Comparison of ENCODE assay signal across 7 mouse cellular contexts in the genomic region with DNA sequence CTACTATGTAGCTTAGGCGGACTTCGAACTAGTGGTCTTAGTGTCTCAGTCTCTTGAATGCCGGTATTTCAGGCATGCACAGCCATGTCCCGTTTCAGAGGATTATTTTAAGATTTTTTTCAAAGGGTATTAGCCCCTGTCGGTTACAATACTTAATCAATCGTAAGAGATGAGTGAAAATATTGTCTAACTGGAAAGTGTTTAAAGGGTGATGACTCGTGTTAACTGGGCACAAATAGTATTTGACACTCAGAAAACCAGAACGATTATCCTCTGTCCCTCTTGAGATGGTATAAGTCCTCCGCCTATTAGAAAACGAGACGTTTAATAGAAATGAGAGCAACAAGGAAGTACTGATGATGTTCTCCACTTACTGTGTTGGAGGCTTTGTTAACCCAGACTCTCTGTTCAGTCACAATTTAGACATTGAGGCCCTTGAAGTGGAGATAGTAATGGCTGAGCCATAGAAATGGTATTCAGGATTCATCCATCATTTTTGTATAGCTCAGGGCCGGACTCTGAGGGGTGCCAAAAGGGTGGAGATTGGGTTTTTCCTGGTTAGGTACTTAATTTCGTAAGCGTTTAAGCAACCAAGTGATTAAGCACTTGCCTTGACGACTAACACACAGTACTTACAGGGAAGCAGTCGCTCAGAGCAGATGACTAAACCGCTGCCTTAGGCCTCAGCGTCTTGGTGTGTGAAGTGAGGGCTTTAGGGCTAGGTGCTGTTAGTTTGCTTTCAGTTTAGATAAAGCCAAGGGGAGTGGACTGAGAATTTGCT. TPM values are rescaled to one million over a fixed set of nuclear protein-coding genes. Genes with fewer than 3 reads are reported as not detected.
DNase-seq lines count a peak whose midpoint lies in the region; ATAC-seq and TF ChIP-seq lines count a peak whose summit lies in the region.

No protein-coding gene starts in this region.

- H3K27me3 ChIP-seq in MEL (ENCODE audit: control insufficient read depth in 1 of 2, insufficient read depth in 2 of 2, low read length in 2 of 2): no peaks in the 10 kb centered on the region
- no peaks in the 10 kb centered on the region for H3K27me3 ChIP-seq in embryonic facial prominence, embryonic 15.5 days
- H3K27me3 ChIP-seq in stomach, postnatal 0 days (ENCODE audit: control insufficient read depth, insufficient read depth, low read length): no peaks in the 10 kb centered on the region

- no peak for TF ChIP-seq RAD21 in MEL (IDR thresholded peaks at IDR 0.05; ENCODE audit: low read depth, low read length)

- no peak for TF ChIP-seq CTCF in MEL (IDR thresholded peaks at IDR 0.05 in 2 of 3, conservative IDR thresholded peaks at IDR 0.05 in 1 of 3; ENCODE audit: control insufficient read depth in 1 of 3, insufficient read depth in 1 of 3, low read depth in 2 of 3, low read length in 3 of 3, poor library complexity in 1 of 3, severe bottlenecking in 1 of 3)
- TF ChIP-seq CTCF in stomach, postnatal 0 days (IDR thresholded peaks at IDR 0.05; ENCODE audit: low read depth): no peak

- DNase-seq in A20 (ENCODE audit: low read depth, low spot score) (peak; percentile 71), MEL (ENCODE audit: low read depth, low spot score) (peak; percentile 77)
- peak; percentile 68 for DNase-seq in induced T-regulatory cell, adult 2 months (ENCODE audit: low read depth)
- peak; percentile 33 for DNase-seq in lung, postnatal 14 days
- DNase-seq in stomach, postnatal 0 days (ENCODE audit: low spot score): peak; percentile 35
- DNase-seq in left cerebral cortex, adult 18-20 months (ENCODE audit: low spot score in 2 of 2): no peak

- TF ChIP-seq EP300 in MEL (IDR thresholded peaks at IDR 0.05; ENCODE audit: low read depth in 1 of 2, low read length in 2 of 2): no peak; a peak in 1 of 4 replicates
- no peak for TF ChIP-seq EP300 in stomach, postnatal 0 days (optimal IDR thresholded peaks at IDR 0.05)

- H3K4me1 ChIP-seq in MEL (ENCODE audit: control insufficient read depth in 1 of 2, insufficient read depth in 2 of 2, low read length in 2 of 2): peaks cover 0 to 7% of the 10 kb centered on the region in 2 experiments; a peak in 2 of 4 replicates
- H3K4me1 ChIP-seq in embryonic facial prominence, embryonic 15.5 days: peaks cover 29% of the 10 kb centered on the region
- 0 out of 2 replicates have a peak, but pooled peaks cover 5% of the 10 kb centered on the region for H3K4me1 ChIP-seq in stomach, postnatal 0 days (replicated peaks; ENCODE audit: control insufficient read depth, insufficient read depth)

- no peak for TF ChIP-seq POLR2A in MEL (IDR thresholded peaks at IDR 0.05; ENCODE audit: control insufficient read depth in 1 of 2, insufficient read depth in 1 of 2, low read depth in 1 of 2, low read length in 2 of 2, poor library complexity in 1 of 2)

- no peak for ATAC-seq in embryonic facial prominence, embryonic 15.5 days (ENCODE audit: insufficient number of reproducible peaks, low FRiP score, low TSS enrichment, low read depth)
- no peak for ATAC-seq in stomach, postnatal 0 days (ENCODE audit: low FRiP score, low TSS enrichment)

- H3K79me2 ChIP-seq in MEL (ENCODE audit: control insufficient read depth, insufficient read depth, low read length, poor library complexity): peaks cover 75% of the 10 kb centered on the region

- no peaks in the 10 kb centered on the region for H3K9me3 ChIP-seq in MEL (replicated peaks; ENCODE audit: insufficient read depth, low read length)
- no peaks in the 10 kb centered on the region for H3K9me3 ChIP-seq in embryonic facial prominence, embryonic 15.5 days (replicated peaks)
- no peaks in the 10 kb centered on the region for H3K9me3 ChIP-seq in stomach, postnatal 0 days (ENCODE audit: control insufficient read depth, low read length)

- peak overlapping the region; percentile 91 for H3K9ac ChIP-seq in MEL (ENCODE audit: control insufficient read depth, low read depth, low read length, poor library complexity, severe bottlenecking)
- H3K9ac ChIP-seq in embryonic facial prominence, embryonic 15.5 days: peak overlapping the region; percentile 94
- peak overlapping the region; percentile 99 for H3K9ac ChIP-seq in stomach, postnatal 0 days (ENCODE audit: low read length)

- peaks cover 0 to 26% of the 10 kb centered on the region in 2 experiments; a peak in 2 of 4 replicates for H3K36me3 ChIP-seq in MEL (ENCODE audit: control insufficient read depth in 1 of 2, insufficient read depth in 2 of 2, low read length in 2 of 2)
- H3K36me3 ChIP-seq in embryonic facial prominence, embryonic 15.5 days: no peaks in the 10 kb centered on the region
- H3K36me3 ChIP-seq in stomach, postnatal 0 days (ENCODE audit: control insufficient read depth, insufficient read depth, low read length): no peaks in the 10 kb centered on the region

- peak overlapping the region; percentile 75 for H3K4me2 ChIP-seq in embryonic facial prominence, embryonic 15.5 days (replicated peaks)
- H3K4me2 ChIP-seq in stomach, postnatal 0 days (replicated peaks; ENCODE audit: low read depth): peak overlapping the region; percentile 70

- H3K4me3 ChIP-seq in MEL (ENCODE audit: control insufficient read depth in 1 of 2, insufficient read depth in 1 of 2, low read depth in 2 of 2, low read length in 2 of 2): peak overlapping the region; percentile 96 to 99
- peak overlapping the region; percentile 95 for H3K4me3 ChIP-seq in embryonic facial prominence, embryonic 15.5 days (replicated peaks)
- H3K4me3 ChIP-seq in stomach, postnatal 0 days (ENCODE audit: low read depth, low read length): peak overlapping the region; percentile 98

- peak overlapping the region; percentile 87 for H3K27ac ChIP-seq in MEL (ENCODE audit: control insufficient read depth, low read depth, low read length)
- 0 out of 2 replicates have a peak overlapping the region, but pooled peaks have one; percentile 17 for H3K27ac ChIP-seq in embryonic facial prominence, embryonic 15.5 days (replicated peaks)
- H3K27ac ChIP-seq in stomach, postnatal 0 days (replicated peaks): peak overlapping the region; percentile 45

- under 1% methylated on average over 18 of the region's 18 CpGs for WGBS in embryonic facial prominence, embryonic 15.5 days
- under 1% methylated on average over 18 of the region's 18 CpGs for WGBS in stomach, postnatal 0 days

TF ChIP-seq in MEL, 35 proteins besides CTCF, POLR2A, EP300 and RAD21:
- no peak for TF ChIP-seq MEF2A (IDR thresholded peaks at IDR 0.05; ENCODE audit: extremely low read depth, insufficient replicate concordance, low read depth, low read length, poor library complexity, severe bottlenecking)
- no peak for TF ChIP-seq ZNF384 (IDR thresholded peaks at IDR 0.05; ENCODE audit: low read depth, low read length)
- peak; percentile 51 for TF ChIP-seq SIN3A (IDR thresholded peaks at IDR 0.05; ENCODE audit: low read length)
- peak; percentile 58 for TF ChIP-seq ELF1 (IDR thresholded peaks at IDR 0.05; ENCODE audit: low read depth, low read length)
- TF ChIP-seq USF2 (IDR thresholded peaks at IDR 0.05; ENCODE audit: borderline replicate concordance in 1 of 2, insufficient read depth in 1 of 2, low read depth in 1 of 2, low read length in 2 of 2): no peak
- 0 out of 2 replicates have a peak, but pooled peaks have one; percentile 24 for TF ChIP-seq CHD1 (IDR thresholded peaks at IDR 0.05; ENCODE audit: low read depth, low read length)
- 0 out of 2 replicates have a peak, but pooled peaks have one; percentile 13 for TF ChIP-seq POLR2AphosphoS2 (IDR thresholded peaks at IDR 0.05; ENCODE audit: low read length)
- 0 out of 2 replicates have a peak, but pooled peaks have one; percentile 8 for TF ChIP-seq MAFK (IDR thresholded peaks at IDR 0.05; ENCODE audit: borderline replicate concordance, low read depth, low read length)
- no peak for TF ChIP-seq JUND (IDR thresholded peaks at IDR 0.05; ENCODE audit: low read depth, low read length)
- 0 out of 2 replicates have a peak, but pooled peaks have one; percentile 13 for TF ChIP-seq MXI1 (IDR thresholded peaks at IDR 0.05; ENCODE audit: low read depth, low read length)
- TF ChIP-seq NRF1 (IDR thresholded peaks at IDR 0.05; ENCODE audit: insufficient read depth, low read depth, low read length, poor library complexity, severe bottlenecking): no peak

RNA-seq across cellular contexts. Expression of a gene that starts 2.4 kb away (rescaled TPM):
- 19.7 and 20.5 TPM in 2 replicates for total RNA-seq in MEL (2012; rRNA removed)
- 10 to 100 TPM; 29.6 to 39.6 TPM for polyA plus RNA-seq in MEL (2012; ENCODE audit: insufficient read depth in 1 of 2, insufficient read length in 2 of 2, low read depth in 1 of 2, low replicate concordance in 2 of 2, missing spikeins in 1 of 2)
- polyA plus RNA-seq in embryonic facial prominence, embryonic 15.5 days (2015; fragmentation: Nextera tagmentation; extraction: Ambion mirVana): 5.3 and 5.9 TPM in 2 replicates
- 3.0 and 3.5 TPM in 2 replicates for polyA plus RNA-seq in stomach, postnatal 0 days (2015; fragmentation: Nextera tagmentation; extraction: Ambion mirVana)
- total RNA-seq in left cerebral cortex, adult 18-20 months (2021): 10 to 100 TPM; 63.0 to 63.5 TPM

RNA-seq across cellular contexts. Expression of a gene that starts 41.6 kb away (rescaled TPM):
- 11.5 and 13.2 TPM in 2 replicates for total RNA-seq in MEL (2012; rRNA removed)
- polyA plus RNA-seq in MEL (2012; ENCODE audit: insufficient read depth in 1 of 2, insufficient read length in 2 of 2, low read depth in 1 of 2, low replicate concordance in 2 of 2, missing spikeins in 1 of 2): 10 to 100 TPM in 1 of 2 experiments, not detected in 1; 21.1 TPM
- 24.7 and 24.9 TPM in 2 replicates for polyA plus RNA-seq in embryonic facial prominence, embryonic 15.5 days (2015; fragmentation: Nextera tagmentation; extraction: Ambion mirVana)
- 28.7 and 29.9 TPM in 2 replicates for polyA plus RNA-seq in stomach, postnatal 0 days (2015; fragmentation: Nextera tagmentation; extraction: Ambion mirVana)
- total RNA-seq in left cerebral cortex, adult 18-20 months (2021): 10 to 100 TPM; 36.7 to 40.5 TPM

Comparison
In these comparisons a context has a peak if more than half of its experiments do, and no peak if none do; other contexts are left out.
1. DNase-seq: peak in A20 (single experiment), MEL (single experiment), induced T-regulatory cell, adult 2 months (single experiment), lung, postnatal 14 days (single experiment) and stomach, postnatal 0 days (single experiment); none in left cerebral cortex, adult 18-20 months (0 of 2).
2. H3K27ac ChIP-seq: peak in every context shown above with its lines; median percentile 87 in MEL; 45 in stomach, postnatal 0 days; 17 in embryonic facial prominence, embryonic 15.5 days.
3. Peak in every context shown above with its lines, with median percentiles within 50 percentile points of each other: H3K4me3 ChIP-seq and H3K9ac ChIP-seq.